Mouse (Mus musculus) liver, embryonic 12.5 days (tissue): Measurements from ENCODE around the gene Rsrp1. TPM values are rescaled to one million over a fixed set of nuclear protein-coding genes. Genes with fewer than 3 reads are reported as not detected.

Source experiments
- ATAC-seq: fragments of 200-750 bp; cut with Nextera tagmentation; 2 replicates; pipeline ENCODE4 v1.8.0; 2017; ENCODE audit warnings: moderate number of reproducible peaks, mild to moderate bottlenecking, moderate library complexity
- H3K27ac ChIP-seq: fragments of 300-500 bp; sonication (generic); 2 replicates; pipeline ENCODE4 v1.5.1; 2016; ENCODE audit warnings: mild to moderate bottlenecking
- H3K27me3 ChIP-seq: fragments of 300-500 bp; sonication (generic); replicated peaks from 2 replicates; pipeline ENCODE4 v1.6.1; 2016; ENCODE audit warnings: mild to moderate bottlenecking, moderate library complexity
- H3K36me3 ChIP-seq: fragments of 300-500 bp; sonication (generic); 2 replicates; pipeline ENCODE4 v1.6.1; 2016; ENCODE audit warnings: mild to moderate bottlenecking, moderate library complexity
- H3K4me1 ChIP-seq: fragments of 300-500 bp; sonication (generic); 2 replicates; pipeline ENCODE4 v1.6.1; 2016
- H3K4me2 ChIP-seq: fragments of 300-500 bp; sonication (generic); 2 replicates; pipeline ENCODE4 v1.6.1; 2016; ENCODE audit warnings: mild to moderate bottlenecking, moderate library complexity
- H3K4me3 ChIP-seq: fragments of 300-500 bp; sonication (generic); 2 replicates; pipeline ENCODE4 v1.5.1; 2016; ENCODE audit warnings: mild to moderate bottlenecking, moderate library complexity
- H3K9ac ChIP-seq: fragments of 300-500 bp; sonication (generic); 2 replicates; pipeline ENCODE4 v1.6.1; 2016; ENCODE audit warnings: mild to moderate bottlenecking, moderate library complexity
- H3K9me3 ChIP-seq: fragments of 300-500 bp; sonication (generic); replicated peaks from 2 replicates; pipeline ENCODE4 v1.6.1; 2016; ENCODE audit warnings: mild to moderate bottlenecking, moderate library complexity
- WGBS: fragments of 180-500 bp; shearing (Covaris S2); methylation state at CpG from one replicate; pipeline ENCODE4 v1.1.7; 2016; ENCODE audit not compliant: insufficient replicate concordance; 5-methylcytosine and 5-hydroxymethylcytosine counted together
- polyA plus RNA-seq: library from polyadenylated mRNA; unstranded; fragments of >200 nt; fragmentation: Nextera tagmentation; extraction: Ambion mirVana; gene quantifications from 2 replicates; pipeline ENCODE4 v1.2.1, GENCODE M21; 2016

The Rsrp1 gene
- polyA plus RNA-seq, 1 experiment from 2014 or later, result 310 TPM

GRCm38 (mm10) chr4:134913413-134913812 lies 10.0 kb upstream of the Rsrp1 start:
- no peak for ATAC-seq

DNA sequence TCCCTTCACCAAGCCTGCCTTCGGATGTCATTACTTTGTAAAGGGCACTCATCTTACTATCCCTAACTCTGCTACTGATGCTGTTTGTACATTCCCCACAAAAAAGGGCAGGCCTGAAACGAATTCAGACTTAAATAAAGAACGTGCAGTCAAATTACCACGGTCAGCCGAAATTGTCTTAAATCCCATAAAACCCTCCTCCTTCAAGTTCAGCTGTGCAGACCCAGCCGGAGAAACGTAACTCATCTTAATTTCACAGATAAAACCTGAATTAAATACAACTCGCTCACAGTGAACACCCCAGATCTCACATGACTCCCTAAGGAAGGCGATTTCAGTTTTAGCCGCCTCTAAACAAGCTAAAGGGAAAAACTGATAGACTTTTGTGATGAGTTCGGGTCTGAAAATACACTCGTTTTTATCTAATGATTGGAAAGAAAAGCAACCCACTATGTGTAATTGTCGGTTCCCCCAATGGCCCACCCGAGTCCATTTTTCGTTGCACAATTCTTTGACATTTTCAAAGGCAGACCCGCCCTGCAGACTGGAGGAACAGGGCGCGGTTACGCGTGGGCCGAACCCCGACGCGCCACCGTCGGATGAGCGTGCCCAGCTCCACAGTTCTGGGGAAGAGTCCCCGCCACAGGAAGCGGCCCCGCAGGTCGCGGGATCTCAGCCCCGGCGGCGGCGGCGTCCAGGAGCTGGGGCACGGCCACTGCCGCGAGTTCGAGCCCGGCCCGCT lies 9.1 kb upstream of the Rsrp1 start:
- peak; percentile 81 for ATAC-seq
- peak overlapping the region; percentile 99 for H3K27ac ChIP-seq
- peaks cover 38% of the 10 kb centered on the region for H3K36me3 ChIP-seq
- H3K4me2 ChIP-seq, result peak overlapping the region; percentile 71
- H3K4me1 ChIP-seq, result peaks cover 52% of the 10 kb centered on the region
- no peaks in the 10 kb centered on the region for H3K27me3 ChIP-seq
- no peaks in the 10 kb centered on the region for H3K9me3 ChIP-seq
- WGBS, result 1% methylated on average over 43 of the region's 43 CpGs
- H3K4me3 ChIP-seq, result peak overlapping the region; percentile 76
- H3K9ac ChIP-seq, result peak overlapping the region; percentile 86

More at GRCm38 (mm10) chr4:134913413-134913812, 10.0 kb upstream of the Rsrp1 start:
- Histone ChIP-seq H3K4me2 (peak overlapping the region; percentile 71), H3K4me1 (peaks cover 46% of the 10 kb centered on the region), H3K27me3 (no peaks in the 10 kb centered on the region), H3K9ac (peak overlapping the region; percentile 86), H3K9me3 (no peaks in the 10 kb centered on the region), H3K36me3 (peaks cover 47% of the 10 kb centered on the region), H3K27ac (peak overlapping the region; percentile 99; the same call in 1 of the 2 replicates), H3K4me3 (peak overlapping the region; percentile 76)
- 23% methylated on average over 3 of the region's 3 CpGs for WGBS

DNA sequence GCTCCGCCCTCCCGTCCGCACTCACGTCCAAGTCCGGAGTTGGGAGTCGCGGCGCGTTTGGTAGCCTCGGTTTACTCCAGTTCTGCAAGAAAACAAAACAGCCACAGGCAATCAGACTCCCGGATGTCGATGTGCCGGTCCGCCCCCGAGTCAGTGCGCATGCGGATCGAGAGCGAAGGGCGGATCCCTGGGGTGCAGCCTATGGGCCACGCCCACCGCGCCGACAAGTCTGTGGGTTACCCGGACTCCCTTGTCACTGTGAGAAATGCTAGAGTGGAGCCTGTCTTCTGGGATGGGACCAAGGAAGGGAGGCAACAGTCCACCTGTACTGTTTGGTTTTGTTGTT lies 8.6 kb upstream of the Rsrp1 start, which contains the start of gene Tmem50a:
Gene Tmem50a (minus strand): TSS at position 161 of the 346 bp plus-strand sequence.
- H3K36me3 ChIP-seq, result peaks cover 33% of the 10 kb centered on the region
- H3K9me3 ChIP-seq, result no peaks in the 10 kb centered on the region
- ATAC-seq, result peak; percentile 93
- H3K9ac ChIP-seq, result peak within 1 kb of the TSS; percentile 86
- H3K4me3 ChIP-seq, result peak within 1 kb of the TSS; percentile 76
- peak within 1 kb of the TSS; percentile 99 for H3K27ac ChIP-seq
- H3K27me3 ChIP-seq, result no peaks in the 10 kb centered on the region
- peak within 1 kb of the TSS; percentile 71 for H3K4me2 ChIP-seq
- under 1% methylated on average over 25 of the region's 25 CpGs for WGBS
- H3K4me1 ChIP-seq, result peaks cover 58% of the 10 kb centered on the region

- no peak for ATAC-seq
- peaks cover 64% of the 10 kb centered on the region for H3K4me1 ChIP-seq
- WGBS, result 67% methylated on average over 14 of the region's 14 CpGs
- H3K9ac ChIP-seq, result peak overlapping the region; percentile 86
- H3K9me3 ChIP-seq, result no peaks in the 10 kb centered on the region
- H3K27me3 ChIP-seq, result no peaks in the 10 kb centered on the region
- peaks cover 27% of the 10 kb centered on the region for H3K36me3 ChIP-seq
- H3K4me3 ChIP-seq, result peak overlapping the region; percentile 76
- peak overlapping the region; percentile 71 for H3K4me2 ChIP-seq
- peak overlapping the region; percentile 99 for H3K27ac ChIP-seq
Measured at GRCm38 (mm10) chr4:134915223-134916050, 8.0 kb upstream of the Rsrp1 start.

GRCm38 (mm10) chr4:134917194-134917593 lies 6.2 kb upstream of the Rsrp1 start:
- no peaks in the 10 kb centered on the region for H3K9me3 ChIP-seq
- no peak overlapping the region for H3K4me3 ChIP-seq
- H3K27ac ChIP-seq, result peak overlapping the region; percentile 99
- 18% methylated on average over 3 of the region's 3 CpGs for WGBS
- H3K36me3 ChIP-seq, result peaks cover 11% of the 10 kb centered on the region
- H3K4me1 ChIP-seq, result peaks cover 71% of the 10 kb centered on the region
- peak overlapping the region; percentile 1; the same call in 1 of the 2 replicates for H3K9ac ChIP-seq
- peak; percentile 40 for ATAC-seq
- H3K4me2 ChIP-seq, result peak overlapping the region; percentile 38
- no peaks in the 10 kb centered on the region for H3K27me3 ChIP-seq

- H3K27ac ChIP-seq, result peak overlapping the region; percentile 99
- H3K36me3 ChIP-seq, result no peaks in the 10 kb centered on the region
- H3K4me1 ChIP-seq, result peaks cover 69% of the 10 kb centered on the region
- no peaks in the 10 kb centered on the region for H3K9me3 ChIP-seq
- no peak overlapping the region for H3K4me3 ChIP-seq
- WGBS, result 33% methylated on average over 7 of the region's 7 CpGs
- no peak for ATAC-seq
- H3K4me2 ChIP-seq, result no peak overlapping the region
- H3K27me3 ChIP-seq, result no peaks in the 10 kb centered on the region
- peak overlapping the region; percentile 45 for H3K9ac ChIP-seq
Measured at GRCm38 (mm10) chr4:134918381-134918780, 5.0 kb upstream of the Rsrp1 start.

- peak overlapping the region; percentile 72 for H3K27ac ChIP-seq
- H3K9ac ChIP-seq, result peak overlapping the region; percentile 40; the same call in 1 of the 2 replicates
- no peaks in the 10 kb centered on the region for H3K27me3 ChIP-seq
- no peak overlapping the region for H3K4me3 ChIP-seq
- no peaks in the 10 kb centered on the region for H3K9me3 ChIP-seq
- H3K4me2 ChIP-seq, result peak overlapping the region; percentile 49
- peaks cover 68% of the 10 kb centered on the region for H3K4me1 ChIP-seq
- H3K36me3 ChIP-seq, result peaks cover 11% of the 10 kb centered on the region
- no peak for ATAC-seq
- WGBS, result 21% methylated on average over 12 of the region's 12 CpGs
Measured at GRCm38 (mm10) chr4:134919733-134920540, 3.5 kb upstream of the Rsrp1 start.

DNA sequence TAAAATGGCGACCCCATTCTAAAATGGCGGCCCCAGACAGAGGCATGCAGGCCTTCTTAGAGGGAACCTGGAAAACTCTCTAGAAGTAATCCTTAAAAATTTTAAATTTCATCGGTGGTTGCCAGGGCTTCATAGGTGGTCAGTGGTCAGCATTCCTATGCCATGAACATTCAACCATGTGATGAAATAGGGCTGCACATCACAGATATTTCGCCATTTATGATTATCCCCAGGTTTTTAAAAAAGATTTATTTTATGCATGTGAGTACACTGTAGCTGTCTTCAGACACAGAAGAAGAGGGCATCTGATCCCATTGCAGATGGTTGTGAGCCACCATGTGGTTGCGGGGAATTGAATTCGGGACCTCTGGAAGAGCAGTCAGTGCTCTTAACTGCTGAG lies 2.8 kb upstream of the Rsrp1 start:
- no peak overlapping the region for H3K9ac ChIP-seq
- no peak overlapping the region for H3K4me2 ChIP-seq
- peak overlapping the region; percentile 72; the same call in 1 of the 2 replicates for H3K27ac ChIP-seq
- 84% methylated on average over 6 of the region's 6 CpGs for WGBS
- H3K27me3 ChIP-seq, result no peaks in the 10 kb centered on the region
- H3K4me1 ChIP-seq, result peaks cover 67% of the 10 kb centered on the region
- no peak overlapping the region for H3K4me3 ChIP-seq
- no peaks in the 10 kb centered on the region for H3K9me3 ChIP-seq
- no peak for ATAC-seq
- H3K36me3 ChIP-seq, result peaks cover 18% of the 10 kb centered on the region

DNA sequence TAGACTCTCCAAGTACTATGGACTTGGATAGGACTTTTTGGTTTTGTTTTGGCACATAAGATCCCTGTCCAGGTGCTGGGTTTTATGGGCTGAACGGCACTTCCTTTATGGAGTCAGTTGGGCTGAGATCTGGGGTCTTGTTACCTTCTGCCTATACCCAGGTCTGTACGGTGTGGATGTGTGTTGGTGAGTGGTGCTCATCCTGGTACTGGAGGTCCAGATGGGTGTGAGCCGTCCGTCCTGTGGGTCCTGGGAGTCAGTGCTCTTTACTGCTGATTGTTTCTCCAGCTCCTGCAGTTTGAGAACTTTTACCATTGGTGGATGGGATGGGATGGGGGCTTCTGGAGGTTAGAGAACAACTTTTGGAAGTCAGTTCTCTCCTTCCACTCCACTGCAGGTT lies 1.7 kb upstream of the Rsrp1 start:
- Histone ChIP-seq H3K4me2 (no peak overlapping the region), H3K9ac (no peak overlapping the region), H3K4me1 (peaks cover 67% of the 10 kb centered on the region), H3K27me3 (no peaks in the 10 kb centered on the region), H3K9me3 (no peaks in the 10 kb centered on the region), H3K4me3 (no peak overlapping the region), H3K27ac (peak overlapping the region; percentile 99; the same call in 1 of the 2 replicates), H3K36me3 (peaks cover 29% of the 10 kb centered on the region)
- no peak for ATAC-seq
- 86% methylated on average over 4 of the region's 4 CpGs for WGBS

- no peak for ATAC-seq
- Histone ChIP-seq H3K36me3 (peaks cover 35% of the 10 kb centered on the region), H3K27me3 (no peaks in the 10 kb centered on the region), H3K9me3 (no peaks in the 10 kb centered on the region), H3K9ac (peak overlapping the region; percentile 100), H3K4me1 (peaks cover 65% of the 10 kb centered on the region), H3K4me2 (peak overlapping the region; percentile 82), H3K4me3 (peak overlapping the region; percentile 100), H3K27ac (peak overlapping the region; percentile 99)
- WGBS, result 52% methylated on average over 10 of the region's 10 CpGs
Measured at GRCm38 (mm10) chr4:134922111-134922924, 1.1 kb upstream of the Rsrp1 start.

DNA sequence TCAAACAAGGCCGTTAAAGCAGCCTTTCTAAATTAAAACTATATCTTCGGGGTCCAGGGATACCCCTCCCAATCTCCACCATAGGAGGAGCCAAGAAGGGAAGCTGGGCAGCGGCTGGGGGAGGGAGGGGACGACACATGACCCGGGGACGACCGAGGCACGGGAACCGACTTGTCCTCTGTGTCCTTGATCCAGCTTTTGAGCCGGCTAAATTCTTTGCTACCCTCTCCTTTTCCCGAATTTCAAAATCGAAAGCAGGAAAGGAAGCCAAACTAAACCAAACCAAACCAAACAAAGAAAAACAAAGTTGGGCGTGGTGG lies 507 bp upstream of the Rsrp1 start:
- peak; percentile 35; the same call in 1 of the 2 replicates for ATAC-seq
- peaks cover 65% of the 10 kb centered on the region for H3K4me1 ChIP-seq
- WGBS, result 0% methylated on average over 13 of the region's 13 CpGs
- no peaks in the 10 kb centered on the region for H3K27me3 ChIP-seq
- H3K36me3 ChIP-seq, result peaks cover 41% of the 10 kb centered on the region
- peak overlapping the region; percentile 82 for H3K4me2 ChIP-seq
- H3K9ac ChIP-seq, result peak overlapping the region; percentile 100
- no peaks in the 10 kb centered on the region for H3K9me3 ChIP-seq
- peak overlapping the region; percentile 100 for H3K4me3 ChIP-seq
- peak overlapping the region; percentile 99 for H3K27ac ChIP-seq
